Mouse (Mus musculus): ENCODE measurements around the gene Prkca.
A peak's percentile ranks its signal among the peaks of the same experiment; 100 is the strongest.

Prkca gene

DNA sequence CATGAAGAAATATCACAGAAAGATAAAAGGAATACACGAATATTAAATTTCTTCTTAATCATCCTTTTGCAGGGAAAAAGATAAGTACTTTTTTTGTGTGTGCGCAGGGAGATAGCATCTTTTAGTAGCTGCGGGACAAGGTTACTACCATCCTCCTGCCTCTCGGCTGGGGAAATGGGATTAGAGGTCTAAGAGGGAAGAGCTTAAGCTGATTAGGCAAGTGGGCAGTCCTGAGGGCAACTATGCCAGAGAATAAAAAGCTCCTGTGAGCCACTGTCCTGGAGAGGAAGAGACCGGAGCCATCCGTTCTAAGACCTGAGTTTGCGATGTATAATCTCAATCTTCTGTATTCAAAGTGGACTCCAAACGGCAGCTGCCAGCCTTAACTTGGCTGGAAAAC lies 45.8 kb downstream of the Prkca start:
- DNase-seq (ENCODE audit: low read depth, low spot score) = no peak

DNA sequence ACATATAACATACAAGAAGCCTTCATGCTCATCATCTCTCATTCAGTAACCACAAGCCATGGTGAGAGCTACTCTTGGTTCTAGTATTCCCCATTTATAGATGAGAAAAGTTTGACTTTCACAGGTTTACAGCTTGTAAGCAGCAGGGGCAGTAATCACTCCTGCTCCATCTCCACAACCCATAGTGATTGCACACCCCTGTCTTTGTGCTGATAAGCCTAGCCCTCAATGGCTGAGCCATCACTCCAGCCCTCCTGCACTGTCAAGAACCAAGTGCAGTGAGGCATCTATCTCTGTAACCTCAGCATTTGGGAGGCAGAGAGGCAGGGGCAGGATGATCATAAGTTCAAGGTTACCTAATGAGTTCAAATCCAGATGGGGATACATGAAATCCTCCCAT lies 48.4 kb downstream of the Prkca start:
- DNase-seq (ENCODE audit: low read depth, low spot score) = no peak

DNA sequence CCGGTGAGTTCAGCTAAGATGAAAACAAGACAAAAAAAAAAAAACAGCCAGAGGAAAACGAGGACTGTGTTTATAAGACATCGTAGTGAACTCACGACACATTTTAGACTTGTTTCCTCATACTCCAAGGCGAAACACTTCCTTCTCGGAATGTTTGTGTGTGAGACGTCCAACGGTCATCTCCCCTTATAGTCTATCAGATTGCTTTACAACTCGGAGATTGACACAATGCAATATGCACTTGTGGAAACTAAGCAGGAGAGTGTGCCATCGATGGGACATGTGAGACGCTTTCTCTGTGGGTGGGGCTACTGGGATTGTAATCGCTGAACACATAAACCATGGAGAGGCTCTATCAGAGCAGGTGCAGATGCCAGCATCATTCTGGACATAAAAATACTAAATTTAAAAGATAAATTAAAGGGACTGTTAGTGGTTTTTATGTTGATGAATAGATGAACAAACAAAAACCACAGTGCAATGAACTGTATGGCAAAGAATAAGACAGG lies 49.4 kb downstream of the Prkca start:
- no peak for DNase-seq (ENCODE audit: low read depth, low spot score)

DNA sequence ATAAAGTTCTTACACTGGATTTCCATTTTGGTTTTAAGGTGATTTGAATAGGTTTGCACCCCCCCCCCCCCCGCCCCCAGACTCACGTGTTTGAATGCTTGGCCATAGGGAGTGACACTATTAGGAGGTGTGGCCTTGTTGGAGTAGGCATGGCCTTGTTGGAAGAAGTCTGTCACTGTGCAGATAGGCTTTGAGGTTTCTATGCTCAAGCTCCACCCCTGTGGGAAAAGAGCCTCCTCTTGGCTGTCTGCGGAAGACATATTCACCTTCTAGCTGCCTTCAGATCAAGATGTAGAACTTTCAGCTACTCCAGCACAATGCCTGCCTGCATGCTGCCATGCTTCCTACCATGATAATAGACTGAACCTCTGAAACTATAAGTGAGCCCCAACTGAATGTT lies 49.9 kb downstream of the Prkca start:
- no peak for DNase-seq (ENCODE audit: low read depth, low spot score)

DNA sequence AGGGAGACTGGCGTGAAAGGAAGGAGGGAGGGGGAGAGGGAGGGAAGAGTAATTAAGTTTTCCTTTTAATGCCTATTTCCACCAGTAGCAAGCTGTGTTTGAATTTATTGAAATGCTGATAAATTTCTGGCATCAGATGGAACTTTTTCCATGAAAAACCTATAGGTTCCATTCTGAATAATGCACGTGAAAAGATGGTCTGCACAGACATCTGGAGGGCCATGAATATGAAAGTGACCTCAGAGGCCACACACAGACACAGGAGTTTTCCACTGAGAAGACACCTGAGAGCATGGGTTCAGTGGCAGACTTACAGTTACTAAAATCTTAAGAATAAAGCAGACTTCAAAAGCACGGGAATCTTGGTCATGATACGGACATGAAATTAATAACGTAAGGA lies 54.5 kb downstream of the Prkca start:
- DNase-seq (ENCODE audit: low read depth, low spot score) = no peak

DNA sequence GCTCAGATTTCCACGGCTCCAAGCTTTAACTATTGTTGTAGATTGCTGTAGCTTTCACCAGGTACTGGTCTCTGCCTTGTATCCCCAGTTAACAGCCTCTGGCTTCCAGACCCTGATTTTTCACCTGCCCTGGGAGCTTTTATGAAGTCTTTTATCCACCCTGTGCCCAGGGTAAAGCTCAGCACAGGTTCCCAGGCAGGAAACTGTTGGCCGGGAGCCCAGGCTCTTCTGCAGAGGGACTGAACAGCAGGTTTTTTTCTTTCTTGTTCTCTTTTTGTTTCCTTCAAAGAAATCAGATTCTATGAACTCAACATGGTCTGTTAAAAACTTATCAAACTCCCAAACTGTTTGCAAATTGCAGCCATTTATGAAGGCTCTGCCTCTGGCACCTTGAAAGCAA lies 56.4 kb downstream of the Prkca start:
- no peak for DNase-seq (ENCODE audit: low read depth, low spot score)

DNA sequence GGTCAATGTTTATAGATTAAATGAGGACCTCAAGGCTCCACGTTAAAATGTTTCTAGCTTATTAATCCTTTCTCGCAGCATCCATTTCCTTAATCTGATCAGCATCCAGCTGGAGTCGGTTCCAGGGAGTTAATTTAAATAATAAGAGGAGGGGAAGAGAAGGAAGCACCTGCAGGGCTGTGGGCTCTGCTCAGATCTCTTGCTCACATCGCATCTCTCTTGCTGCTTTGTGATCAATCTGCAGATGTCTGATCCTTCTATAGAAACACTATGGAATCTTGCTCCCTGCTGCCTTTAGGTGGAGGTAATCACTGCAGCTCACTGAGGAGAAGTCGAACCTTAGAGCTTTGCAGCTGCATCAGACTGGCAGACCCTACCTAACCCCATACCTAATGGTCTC lies 58.7 kb downstream of the Prkca start:
- no peak for DNase-seq (ENCODE audit: low read depth, low spot score)

DNA sequence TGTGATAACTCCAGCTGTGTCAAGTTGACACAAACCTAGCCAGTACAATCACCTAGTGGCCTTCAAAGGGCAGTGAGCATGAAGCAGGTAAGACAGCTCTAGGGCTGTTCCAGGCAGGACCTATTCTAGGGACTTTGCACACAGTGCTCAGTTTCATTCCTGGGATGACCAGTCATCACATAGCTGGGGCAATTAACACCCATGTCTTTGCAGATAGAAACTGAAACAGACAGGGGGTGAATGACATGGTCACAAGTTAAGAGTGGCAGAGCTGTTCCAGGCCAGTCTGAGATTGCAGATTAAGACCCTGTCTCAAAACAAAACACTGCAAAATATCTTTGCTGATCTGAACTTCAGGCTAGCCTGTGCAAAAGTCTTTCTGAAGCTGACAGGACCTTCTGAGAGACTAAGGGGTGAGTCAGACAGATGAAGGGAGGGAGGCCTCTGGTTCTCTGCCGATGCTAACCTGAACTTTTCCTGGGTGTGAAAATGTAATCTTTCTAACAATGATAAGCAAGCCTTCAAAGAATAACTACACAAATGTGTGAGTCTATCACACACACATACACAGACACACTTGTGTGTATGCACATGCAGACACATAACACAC lies 60.8 kb downstream of the Prkca start:
- no peak for DNase-seq (ENCODE audit: low read depth, low spot score)

DNA sequence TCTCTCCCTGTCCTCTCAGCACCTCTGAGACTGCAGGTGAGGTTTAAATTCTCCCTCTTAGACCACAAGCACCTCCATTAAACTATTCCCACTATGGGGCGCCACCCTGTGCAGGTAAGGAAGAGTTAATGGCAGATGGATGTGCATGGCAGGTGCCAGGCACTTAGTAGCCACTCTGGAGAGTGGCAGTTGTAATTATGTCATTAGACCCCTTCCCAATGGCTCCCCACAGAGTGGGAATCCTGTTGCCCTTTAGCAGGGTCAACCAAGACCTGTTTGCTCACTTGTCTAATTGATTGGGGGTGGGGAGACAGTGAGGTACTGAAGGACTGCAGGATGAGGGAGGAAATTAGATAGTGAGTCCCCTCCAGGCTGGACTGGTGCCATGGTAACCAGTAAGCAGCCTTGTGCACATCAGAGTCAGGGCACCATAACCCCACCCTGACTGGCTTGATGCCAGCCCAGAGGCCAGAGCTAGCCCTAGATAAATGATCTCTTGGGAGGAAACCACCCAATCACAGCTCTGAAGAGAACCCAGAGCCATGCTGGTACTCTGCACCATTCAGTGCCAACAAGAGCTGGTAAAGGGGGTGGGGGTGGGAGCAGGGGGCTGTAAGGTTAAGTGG lies 63.9 kb downstream of the Prkca start:
- no peak for DNase-seq (ENCODE audit: low read depth, low spot score)

DNA sequence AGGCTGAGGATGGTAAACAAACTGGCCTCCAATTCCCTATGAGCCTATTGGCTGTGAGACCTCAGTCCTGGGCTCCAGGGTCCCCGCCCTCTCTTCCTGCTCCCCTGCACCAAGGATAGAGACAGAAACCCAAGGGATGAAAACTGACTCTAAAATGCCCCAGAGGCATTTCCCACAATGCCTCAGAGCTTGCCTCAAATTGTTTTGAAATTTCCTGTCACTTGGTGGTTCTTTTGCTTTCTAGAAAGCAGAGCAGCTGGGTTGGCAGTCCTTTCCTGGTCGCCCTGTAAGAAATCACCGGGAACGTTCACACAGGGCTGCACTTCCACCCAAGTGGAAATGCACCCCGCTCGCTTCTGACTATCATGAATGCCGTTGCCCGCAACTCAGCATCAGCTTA lies 66.6 kb downstream of the Prkca start:
- DNase-seq (ENCODE audit: low read depth, low spot score) = no peak

DNA sequence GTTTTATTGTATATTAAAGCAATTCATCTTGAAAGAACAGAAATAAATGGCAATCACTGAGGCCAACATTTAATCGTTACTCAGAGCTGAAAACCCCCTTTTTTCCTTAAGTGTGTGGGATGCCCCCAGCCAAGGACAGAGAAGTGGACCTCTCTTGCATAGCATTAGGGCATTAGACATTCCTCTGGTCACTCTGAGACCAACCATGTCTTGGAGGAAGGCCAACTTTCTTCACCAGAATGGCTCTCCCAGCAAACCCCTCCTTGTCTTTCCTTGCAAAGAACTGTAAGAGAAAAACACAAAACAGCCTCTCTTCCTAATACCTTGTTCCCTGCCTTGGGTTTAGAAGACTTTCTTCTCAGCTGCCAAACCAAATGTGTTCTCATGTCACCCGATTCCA lies 67.6 kb downstream of the Prkca start:
- DNase-seq (ENCODE audit: low read depth, low spot score) = no peak

DNA sequence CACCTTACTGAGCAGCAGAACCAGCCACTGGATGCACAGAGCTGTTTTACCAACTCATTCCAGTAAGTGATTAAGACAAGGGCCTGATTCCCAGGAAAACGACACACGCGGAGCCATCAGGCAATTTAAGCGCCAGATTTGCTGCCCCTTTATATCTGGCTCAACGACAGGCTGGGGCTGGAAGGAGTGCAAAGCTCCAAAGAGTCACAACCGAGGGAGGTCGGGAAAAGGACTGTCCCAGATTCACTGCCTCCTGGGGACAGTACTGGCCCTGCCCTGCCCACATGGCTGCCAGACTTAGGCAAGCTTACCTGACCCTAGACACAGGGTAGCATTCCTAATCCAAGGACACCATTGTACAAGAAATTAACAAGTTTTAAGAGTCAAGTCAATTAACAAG lies 69.7 kb downstream of the Prkca start:
- DNase-seq (ENCODE audit: low read depth, low spot score) = no peak

DNA sequence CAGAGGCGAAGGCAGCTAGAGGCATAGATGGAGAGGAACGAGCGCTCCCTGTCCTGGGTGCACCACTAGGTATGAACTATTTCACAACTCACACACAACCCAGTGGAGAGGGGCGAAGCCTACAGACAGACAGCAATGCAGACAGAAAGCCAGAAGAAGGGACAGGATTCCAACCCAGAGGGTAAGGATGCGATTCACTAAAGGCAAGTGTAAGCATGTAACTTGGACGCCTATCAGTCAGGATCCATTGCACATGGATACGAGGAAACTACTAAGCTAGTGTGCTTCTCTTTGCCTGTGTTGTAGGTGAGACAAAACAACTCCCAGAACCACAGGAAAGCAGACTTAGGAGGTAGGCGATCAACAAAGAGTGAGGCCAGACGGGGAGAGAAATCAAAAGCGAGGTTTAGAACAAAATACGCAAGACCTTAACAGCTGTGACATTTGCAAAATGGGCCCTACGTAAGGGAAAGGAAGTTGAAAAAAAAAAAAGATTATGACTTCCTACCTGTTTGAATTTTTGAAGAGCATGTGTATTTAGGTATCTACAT lies 70.2 kb downstream of the Prkca start:
- no peak for DNase-seq (ENCODE audit: low read depth, low spot score)

DNA sequence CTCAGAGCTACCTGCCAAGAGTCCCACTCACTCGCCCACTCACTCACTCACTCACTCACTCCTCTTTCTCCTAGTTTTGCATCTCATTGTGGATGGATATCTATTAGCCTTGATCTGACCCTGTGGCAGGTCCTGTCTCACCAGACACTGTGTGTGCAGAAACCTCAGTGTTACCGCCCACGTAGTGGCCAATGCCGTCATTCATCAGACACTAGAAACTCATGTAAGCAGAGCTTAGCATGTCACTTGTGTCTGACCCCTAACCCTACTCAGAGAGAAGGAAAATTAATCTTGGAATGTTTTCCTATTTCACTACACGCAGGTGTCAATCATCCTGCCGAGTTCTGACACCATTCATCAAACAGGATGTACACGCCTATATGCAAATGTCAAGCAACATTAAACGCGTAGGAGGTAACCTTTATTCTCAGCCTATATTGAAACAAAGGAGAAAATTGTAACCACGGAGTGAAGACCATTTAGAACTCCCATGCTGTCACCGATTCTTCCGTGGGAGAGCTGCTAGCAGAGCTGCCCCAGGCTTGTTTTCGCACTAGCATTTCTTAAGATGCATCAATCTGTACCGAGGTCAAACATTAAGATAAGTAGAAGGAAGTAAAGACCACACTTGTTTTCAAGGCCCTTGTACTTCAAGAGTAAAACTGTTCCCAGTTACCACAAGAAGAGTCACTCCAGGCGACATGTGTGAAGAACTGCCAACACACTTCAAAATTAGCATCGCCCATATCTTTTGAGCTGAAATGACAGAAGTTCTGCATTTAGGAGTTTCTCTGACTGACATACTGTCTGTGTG lies 70.9 kb downstream of the Prkca start:
- peak; percentile 8 for DNase-seq (ENCODE audit: low read depth, low spot score)

DNA sequence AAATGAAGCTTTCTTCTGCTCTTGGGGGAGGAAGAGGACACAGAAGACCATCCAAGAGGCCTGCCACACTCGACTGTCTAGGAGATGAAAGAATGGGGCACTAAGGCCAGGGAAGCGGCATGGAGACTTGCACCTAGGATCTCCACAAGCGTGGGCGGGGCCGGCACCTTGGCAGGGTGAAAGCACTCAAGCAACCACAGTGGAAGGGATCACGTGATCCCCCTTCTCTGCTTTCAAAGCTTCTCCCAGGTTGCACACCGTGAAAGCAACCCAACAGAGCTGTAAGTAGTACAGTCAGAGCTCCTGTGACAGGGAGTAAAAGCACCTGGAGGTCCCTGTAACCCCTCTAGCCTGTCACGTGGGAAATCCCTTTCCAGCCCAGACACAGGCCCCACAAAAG lies 72.4 kb downstream of the Prkca start:
- DNase-seq (ENCODE audit: low read depth, low spot score) = peak; percentile 20

DNA sequence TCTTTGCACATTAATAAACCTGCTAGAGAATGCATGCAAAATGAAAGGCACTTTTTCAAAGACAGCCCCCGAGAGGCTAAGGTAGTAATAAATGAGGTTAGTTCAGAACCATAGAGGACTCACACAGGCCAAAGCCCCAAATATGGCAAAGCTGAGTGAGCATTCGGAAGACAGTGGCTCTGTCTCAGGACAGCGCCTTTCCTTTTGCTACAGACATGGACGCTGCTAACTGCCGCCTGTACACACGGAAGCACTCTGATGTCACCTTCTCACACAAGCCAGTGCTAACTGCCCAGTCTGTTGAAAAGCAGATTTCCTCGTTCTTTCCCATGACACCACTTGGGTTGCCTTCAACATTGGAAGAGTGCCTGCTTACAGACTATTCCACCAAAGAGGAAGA lies 74.2 kb downstream of the Prkca start:
- DNase-seq (ENCODE audit: low read depth, low spot score) = peak; percentile 12

DNA sequence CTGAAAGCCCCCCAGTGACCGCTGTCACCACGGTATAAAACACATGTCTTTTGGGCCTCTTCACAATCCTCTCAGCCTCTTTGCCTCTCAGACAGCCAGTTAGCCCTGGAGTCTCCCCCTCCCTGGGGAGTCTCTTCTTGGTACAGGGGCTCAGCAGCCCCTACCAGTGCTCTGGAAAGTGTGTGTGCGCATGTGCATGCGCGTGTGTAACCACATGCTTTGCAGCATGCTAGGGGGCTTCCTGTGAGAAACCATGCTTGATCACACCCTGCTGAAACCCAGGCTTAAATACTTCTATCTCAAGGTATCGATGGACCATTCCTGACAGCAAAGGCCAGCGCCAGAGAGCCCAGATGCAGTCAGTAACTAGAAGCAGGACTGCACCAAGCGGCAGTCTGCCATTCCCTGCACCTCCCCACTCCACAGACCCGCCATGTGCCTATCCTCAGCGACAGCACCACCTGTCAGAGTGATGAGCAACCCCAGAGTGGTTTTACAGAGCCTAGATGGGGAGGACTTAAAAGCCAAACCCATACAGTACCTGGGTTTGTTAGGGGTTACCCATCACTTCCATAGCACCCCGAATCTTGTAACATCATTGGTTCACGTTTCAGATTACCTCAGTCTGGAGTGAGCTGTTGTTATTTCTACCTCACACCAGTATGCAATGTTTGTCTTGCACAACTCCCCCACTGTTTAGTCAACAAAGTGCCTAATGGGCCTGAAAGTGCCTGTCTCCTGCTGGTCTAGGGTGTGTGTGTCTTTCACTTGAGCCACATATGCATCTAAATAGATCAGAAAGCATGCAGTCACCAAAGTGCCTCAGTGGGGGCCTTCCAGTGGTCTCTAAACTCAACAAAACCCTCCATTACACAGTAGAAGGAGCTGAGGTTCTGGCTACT lies 75.1 kb downstream of the Prkca start:
- DNase-seq (ENCODE audit: low read depth, low spot score) = peak; percentile 81

DNA sequence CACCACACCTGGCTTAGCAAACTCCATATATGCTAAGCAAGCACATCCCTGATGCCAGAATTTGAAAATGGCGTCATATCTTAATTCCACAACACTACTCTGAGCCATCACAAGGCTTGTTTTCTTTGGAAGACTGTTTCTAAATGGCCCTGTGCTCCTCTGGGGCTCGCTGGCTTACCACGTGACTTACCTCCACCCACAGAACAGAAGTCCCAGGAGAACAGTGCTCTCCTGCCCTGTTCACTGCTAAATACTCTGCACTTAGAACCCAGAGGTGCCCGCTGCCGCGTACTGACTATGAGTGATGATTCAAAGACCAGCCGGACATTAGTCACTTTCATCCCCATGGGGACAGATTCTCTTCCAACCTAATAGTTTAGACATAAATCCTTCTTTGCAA lies 75.9 kb downstream of the Prkca start:
- no peak for DNase-seq (ENCODE audit: low read depth, low spot score)

DNA sequence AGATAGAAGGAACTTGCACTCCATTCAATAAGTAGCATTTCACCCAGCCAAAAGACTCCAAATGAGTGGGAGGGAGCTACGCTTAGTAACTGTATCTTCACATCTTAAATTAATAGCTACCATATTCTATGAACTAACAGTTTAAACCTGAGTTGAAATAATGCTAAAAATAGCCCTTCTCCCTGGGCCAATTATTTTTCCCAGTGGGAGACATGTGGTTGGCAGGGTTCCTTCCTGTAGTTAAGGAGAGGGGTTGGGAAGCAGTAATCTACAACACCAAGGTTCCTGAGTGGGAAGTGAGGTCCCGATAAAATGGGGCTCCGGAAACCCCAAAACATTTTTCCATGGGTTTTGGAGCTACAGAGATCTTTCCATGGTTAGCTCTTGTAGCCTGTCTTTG lies 76.7 kb downstream of the Prkca start:
- no peak for DNase-seq (ENCODE audit: low read depth, low spot score)

DNA sequence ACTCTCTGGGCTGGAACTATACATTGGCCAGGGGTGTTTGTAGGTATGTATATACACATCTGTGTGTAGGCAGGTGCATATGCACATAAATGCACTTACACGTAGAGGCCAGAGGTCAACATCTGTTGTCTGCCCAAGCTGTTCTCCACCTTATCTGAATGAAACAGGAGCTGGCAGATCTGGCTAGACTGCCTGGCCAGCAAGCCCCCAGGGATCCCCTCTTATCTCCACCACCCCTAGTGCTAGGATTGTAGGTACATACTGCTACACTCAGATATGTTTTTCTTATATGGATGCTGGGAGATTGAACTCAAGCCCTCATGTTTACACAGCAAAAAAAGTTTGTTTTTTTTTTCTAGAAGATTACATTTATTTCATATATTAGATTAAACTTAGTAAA lies 79.9 kb downstream of the Prkca start:
- no peak for DNase-seq (ENCODE audit: low read depth, low spot score)

DNA sequence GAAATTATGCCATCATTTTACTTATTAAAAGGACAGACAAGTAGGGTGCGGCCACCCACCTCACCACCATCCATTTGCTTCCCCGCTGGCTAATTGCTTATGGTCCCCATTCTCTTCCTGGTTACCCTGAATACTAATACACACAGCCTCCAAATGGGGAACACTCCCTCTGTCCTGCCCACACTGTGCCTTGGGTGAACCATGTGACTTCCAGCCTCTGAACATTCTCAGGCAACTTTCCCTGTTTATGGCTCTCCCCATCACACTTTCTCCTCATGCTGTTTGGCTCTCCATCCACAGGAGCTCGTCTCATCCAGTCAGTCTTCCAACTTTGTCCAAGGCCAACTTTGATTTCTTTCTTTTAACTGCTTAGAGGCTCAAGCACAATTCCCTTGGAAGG lies 80.3 kb downstream of the Prkca start:
- no peak for DNase-seq (ENCODE audit: low read depth, low spot score)

DNA sequence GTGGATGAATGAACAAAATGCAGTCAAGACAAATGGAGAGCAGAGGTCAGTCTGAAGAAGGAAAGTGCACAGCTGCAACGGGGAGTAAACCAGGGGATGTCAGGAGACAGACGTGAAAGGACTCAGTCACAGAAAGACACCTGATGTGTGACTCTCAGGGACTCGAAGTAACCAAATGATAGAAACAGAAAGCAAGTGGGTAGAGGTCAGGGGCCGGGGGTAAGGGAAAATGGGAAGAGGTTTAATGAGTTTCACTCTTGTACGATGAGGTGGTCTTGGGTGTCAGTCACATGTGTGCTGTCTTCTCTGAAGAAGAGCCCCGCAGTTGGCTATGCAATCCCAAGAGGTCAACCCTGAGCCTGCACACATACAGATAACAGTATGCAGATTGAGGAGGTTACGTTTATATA lies 82.0 kb downstream of the Prkca start:
- no peak for DNase-seq (ENCODE audit: low read depth, low spot score)

All from R1 (cell line).